Mouse (Mus musculus) lung, postnatal 0 days (tissue): ENCODE results near the gene Tmem203. TPM values are rescaled to one million over a fixed set of nuclear protein-coding genes. Genes with fewer than 3 reads are reported as not detected.

Source experiments
- ATAC-seq: fragments of 200-750 bp; cut with Nextera tagmentation; 2 replicates; pipeline ENCODE4 v1.8.0; 2017; ENCODE audit warnings: moderate library complexity
- DNase-seq: peaks from one replicate; pipeline ENCODE4 v3.0.0-alpha.2; 2016; ENCODE audit warnings: low spot score
- H3K27ac ChIP-seq: fragments of 300-500 bp; sonication (generic); 2 replicates; pipeline ENCODE4 v1.5.1; 2014; ENCODE audit warnings: antibody characterized with exemption, mild to moderate bottlenecking, low read length, mixed read lengths
- H3K27me3 ChIP-seq: fragments of 300-500 bp; sonication (generic); replicated peaks from 2 replicates; pipeline ENCODE4 v1.6.1; 2014; ENCODE audit warnings: low read length, mixed read lengths; ENCODE audit not compliant: insufficient read depth
- H3K36me3 ChIP-seq: fragments of 300-500 bp; sonication (generic); 2 replicates; pipeline ENCODE4 v1.6.1; 2014; ENCODE audit warnings: low read length, mixed read lengths; ENCODE audit not compliant: insufficient read depth
- H3K4me1 ChIP-seq: fragments of 300-500 bp; sonication (generic); 2 replicates; pipeline ENCODE4 v1.6.1; 2014; ENCODE audit warnings: antibody characterized with exemption, low read depth, low read length, mixed read lengths; ENCODE audit not compliant: insufficient read depth
- H3K4me2 ChIP-seq: fragments of 300-500 bp; sonication (generic); replicated peaks from 2 replicates; pipeline ENCODE4 v1.6.1; 2014; ENCODE audit warnings: low read depth, mild to moderate bottlenecking, low read length, moderate library complexity, mixed read lengths
- H3K4me3 ChIP-seq: fragments of 300-500 bp; sonication (generic); 2 replicates; pipeline ENCODE4 v1.5.1; 2014; ENCODE audit warnings: low read depth, low read length
- H3K9ac ChIP-seq: fragments of 300-500 bp; sonication (generic); replicated peaks from 2 replicates; pipeline ENCODE4 v1.6.1; 2014; ENCODE audit warnings: low read depth, mild to moderate bottlenecking
- H3K9me3 ChIP-seq: fragments of 300-500 bp; sonication (generic); 2 replicates; pipeline ENCODE4 v1.6.1; 2016; ENCODE audit warnings: low read length, mixed read lengths
- CTCF ChIP-seq: IDR thresholded peaks from 2 replicates; pipeline ENCODE4 v1.5.1; 2016; ENCODE audit warnings: antibody characterized with exemption, mild to moderate bottlenecking
- EP300 ChIP-seq: IDR thresholded peaks from 2 replicates; pipeline ENCODE4 v1.6.1; 2016; ENCODE audit warnings: antibody characterized with exemption, mild to moderate bottlenecking, control low read depth
- WGBS: fragments of 180-500 bp; shearing (Covaris S2); extraction: QIAGEN DNeasy Blood & Tissue Kit; methylation state at CpG from one replicate; pipeline ENCODE4 v1.1.7; 2014; 5-methylcytosine and 5-hydroxymethylcytosine counted together
- polyA plus RNA-seq: library from polyadenylated mRNA; unstranded; fragments of >200 nt; fragmentation: Nextera tagmentation; extraction: Ambion mirVana; gene quantifications from 2 replicates; pipeline ENCODE4 v1.2.1, GENCODE M21; 2015

Tmem203 gene
- polyA plus RNA-seq = 43.2 and 44.9 TPM in 2 replicates

DNA sequence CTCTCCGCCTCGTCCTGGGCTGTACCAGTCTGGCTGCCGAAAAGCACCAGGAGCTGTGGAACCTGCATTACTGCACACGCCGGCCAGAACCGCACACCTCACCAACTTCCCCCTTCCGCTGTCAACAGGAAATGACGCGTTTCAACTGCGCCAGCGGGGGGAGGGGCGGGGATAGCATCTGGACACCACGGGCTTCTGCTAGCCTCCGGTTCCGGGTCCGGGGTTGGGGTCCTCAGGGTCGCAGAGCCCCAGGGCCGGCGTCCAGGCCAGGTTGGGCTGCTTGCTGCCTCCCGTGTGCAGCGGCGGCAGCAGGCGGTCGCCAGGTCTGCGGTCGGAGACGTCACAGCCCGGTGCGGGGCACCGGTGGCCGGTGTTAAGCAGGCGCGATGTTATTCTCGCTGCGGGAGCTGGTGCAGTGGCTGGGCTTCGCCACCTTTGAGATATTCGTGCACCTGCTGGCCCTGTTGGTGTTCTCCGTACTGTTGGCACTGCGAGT lies at the start of gene Tmem203:
Gene Tmem203, plus strand, starts transcription at position 156 of the 496 bp plus-strand sequence.
- Histone ChIP-seq H3K9ac (peak within 1 kb of the TSS; percentile 90), H3K27ac (peak within 1 kb of the TSS; percentile 84), H3K9me3 (no peaks in the 10 kb centered on the region), H3K4me3 (peak within 1 kb of the TSS; percentile 98), H3K36me3 (peaks cover 4% of the 10 kb centered on the region), H3K4me2 (peak within 1 kb of the TSS; percentile 84), H3K27me3 (no peaks in the 10 kb centered on the region), H3K4me1 (peaks cover 11% of the 10 kb centered on the region)
- WGBS = under 1% methylated on average over 39 of the region's 39 CpGs
- DNase-seq (peak; percentile 95), ATAC-seq (peak; percentile 95)
- TF ChIP-seq CTCF (no peak), EP300 (peak; percentile 62)

DNA sequence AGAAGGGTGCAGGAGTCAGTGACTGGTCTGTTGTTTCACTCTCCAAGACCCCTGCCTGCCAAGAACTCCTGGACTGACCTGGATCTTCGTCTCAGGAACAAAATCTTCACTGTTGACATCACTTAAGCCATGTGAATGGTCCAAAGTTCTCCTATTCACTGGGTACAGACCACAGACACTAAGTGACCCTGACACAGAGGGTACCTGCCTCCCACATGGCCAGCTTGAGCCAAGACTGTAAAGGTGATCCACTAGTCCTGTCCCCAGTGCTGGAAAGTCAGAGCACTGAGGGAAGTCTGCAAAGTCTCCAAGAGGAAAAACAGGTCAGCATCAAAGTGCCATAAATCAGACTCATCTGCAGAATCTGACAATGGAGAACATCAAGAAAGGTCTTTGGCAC lies 47.6 kb upstream of the Tmem203 start:
- H3K27me3 ChIP-seq = no peaks in the 10 kb centered on the region
- H3K9ac ChIP-seq = no peak overlapping the region
- no peak overlapping the region for H3K4me2 ChIP-seq
- peaks cover 6% of the 10 kb centered on the region; the same call in 1 of the 2 replicates for H3K4me1 ChIP-seq
- H3K27ac ChIP-seq = no peak overlapping the region
- ATAC-seq = no peak
- no peak overlapping the region for H3K4me3 ChIP-seq
- TF ChIP-seq CTCF (no peak), EP300 (no peak)
- DNase-seq = no peak
- H3K9me3 ChIP-seq = no peaks in the 10 kb centered on the region
- H3K36me3 ChIP-seq = peaks cover 13% of the 10 kb centered on the region
- WGBS = 85% methylated on average over 1 of the region's 1 CpGs

DNA sequence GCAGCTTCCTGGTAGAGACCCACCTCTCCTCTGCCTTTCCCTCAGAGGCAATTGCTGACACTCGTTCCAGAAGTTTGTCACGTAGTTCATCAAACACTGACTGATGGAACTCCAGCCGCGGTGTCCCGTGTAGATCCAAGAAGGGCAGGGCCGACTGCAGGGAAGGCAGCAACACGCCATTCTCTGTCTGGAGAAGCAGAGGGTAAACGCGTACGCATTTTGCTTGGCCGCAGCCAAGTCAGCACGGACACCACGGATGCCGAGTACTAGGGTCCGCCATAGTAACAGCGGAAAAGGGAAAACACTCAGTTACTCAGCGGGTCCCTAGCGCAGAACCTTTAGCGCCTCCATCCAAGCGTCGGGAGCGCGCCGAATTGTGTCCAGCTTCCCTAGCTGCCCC lies 44.6 kb upstream of the Tmem203 start:
- DNase-seq = no peak
- under 1% methylated on average over 23 of the region's 24 CpGs for WGBS
- no peaks in the 10 kb centered on the region; the same call in none of the 2 replicates for H3K36me3 ChIP-seq

DNA sequence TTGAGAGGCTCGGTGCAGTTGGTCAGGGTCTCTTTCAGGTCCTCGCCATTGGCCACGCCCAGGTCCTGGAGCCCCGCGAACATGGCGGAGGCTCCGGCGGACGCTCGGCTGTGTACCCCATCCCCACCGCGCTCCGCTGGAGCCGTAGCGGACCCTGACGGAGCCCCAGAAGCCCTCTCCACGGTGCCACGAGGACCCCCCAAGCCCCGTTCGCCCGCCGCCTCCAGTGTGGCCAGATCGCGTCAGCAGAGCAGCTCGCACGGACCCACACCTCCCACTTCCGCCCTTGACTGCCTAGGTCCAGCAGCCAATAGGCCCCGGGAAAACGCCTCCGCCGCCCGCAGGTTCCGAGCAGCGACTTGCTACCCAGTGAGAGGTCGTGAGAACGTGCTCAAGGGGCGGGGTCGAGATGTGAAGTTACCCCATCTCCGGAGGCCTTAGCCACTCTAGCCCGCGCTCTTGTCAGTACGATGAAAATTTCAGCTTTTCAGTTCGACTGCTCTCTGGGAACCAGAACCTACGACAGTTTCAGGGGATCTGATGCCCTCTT lies 44.0 kb upstream of the Tmem203 start, which contains the start of gene Nelfb:
Gene Nelfb, minus strand, starts transcription at position 369 of the 550 bp plus-strand sequence.
- peak; percentile 96 for DNase-seq
- under 1% methylated on average over 43 of the region's 44 CpGs for WGBS

More for the DNA sequence above, 44.6 kb upstream of the Tmem203 start:
- H3K9me3 ChIP-seq = no peaks in the 10 kb centered on the region
- peak overlapping the region; percentile 86 for H3K4me2 ChIP-seq
- peak overlapping the region; percentile 88 for H3K27ac ChIP-seq
- ATAC-seq = peak; percentile 6
- peak overlapping the region; percentile 92 for H3K4me3 ChIP-seq
- H3K9ac ChIP-seq = peak overlapping the region; percentile 89
- TF ChIP-seq CTCF = no peak
- no peak for TF ChIP-seq EP300
- H3K4me1 ChIP-seq = peaks cover 6% of the 10 kb centered on the region; the same call in 1 of the 2 replicates
- H3K27me3 ChIP-seq = no peaks in the 10 kb centered on the region

DNA sequence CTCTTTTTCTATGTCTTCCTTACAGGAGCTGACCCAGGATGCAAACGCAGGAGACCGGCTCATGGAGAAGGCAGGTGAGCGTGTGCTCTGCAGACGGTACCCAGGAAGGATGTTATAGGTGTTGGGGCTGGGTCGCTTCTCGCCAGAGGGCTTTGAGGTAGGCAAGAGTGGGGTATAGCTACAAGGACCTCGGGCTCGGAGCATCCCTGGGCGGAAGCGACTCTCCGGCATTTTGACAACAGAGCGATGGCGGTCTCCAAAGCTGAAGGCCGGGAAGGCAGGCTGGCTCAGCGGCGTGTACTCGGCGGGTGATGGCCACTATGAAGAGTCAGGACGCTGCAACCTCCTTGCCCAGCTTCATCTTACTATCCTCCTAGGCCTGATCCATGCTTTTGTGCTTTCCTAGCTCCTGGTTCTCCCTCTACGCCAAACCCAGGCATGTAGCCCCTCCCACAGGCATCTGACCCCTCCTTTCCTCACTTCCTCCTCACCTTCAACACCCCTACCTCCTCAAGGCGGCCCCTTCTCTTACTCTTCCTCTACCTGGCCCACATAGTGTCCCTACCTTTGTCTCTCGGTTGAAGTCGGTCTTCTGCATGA lies 41.9 kb upstream of the Tmem203 start:
- DNase-seq = no peak
- 61% methylated on average over 21 of the region's 23 CpGs for WGBS
- TF ChIP-seq EP300 (no peak), CTCF (no peak)
- Histone ChIP-seq H3K4me2 (no peak overlapping the region), H3K4me1 (peaks cover 6% of the 10 kb centered on the region; the same call in 1 of the 2 replicates), H3K9ac (no peak overlapping the region), H3K9me3 (no peaks in the 10 kb centered on the region), H3K27me3 (no peaks in the 10 kb centered on the region), H3K36me3 (no peaks in the 10 kb centered on the region), H3K27ac (no peak overlapping the region), H3K4me3 (no peak overlapping the region)
- no peak for ATAC-seq

More for the DNA sequence above, 44.0 kb upstream of the Tmem203 start, which contains the start of gene Nelfb:
- peaks cover 6% of the 10 kb centered on the region; the same call in 1 of the 2 replicates for H3K4me1 ChIP-seq
- no peak; the same call in 1 of the 2 replicates for TF ChIP-seq CTCF
- TF ChIP-seq EP300 = no peak
- peak within 1 kb of the TSS; percentile 86 for H3K4me2 ChIP-seq
- H3K27ac ChIP-seq = peak within 1 kb of the TSS; percentile 88
- H3K9ac ChIP-seq = peak within 1 kb of the TSS; percentile 89
- ATAC-seq = peak; percentile 97
- no peaks in the 10 kb centered on the region for H3K36me3 ChIP-seq
- H3K9me3 ChIP-seq = no peaks in the 10 kb centered on the region
- peak within 1 kb of the TSS; percentile 92 for H3K4me3 ChIP-seq
- H3K27me3 ChIP-seq = no peaks in the 10 kb centered on the region

DNA sequence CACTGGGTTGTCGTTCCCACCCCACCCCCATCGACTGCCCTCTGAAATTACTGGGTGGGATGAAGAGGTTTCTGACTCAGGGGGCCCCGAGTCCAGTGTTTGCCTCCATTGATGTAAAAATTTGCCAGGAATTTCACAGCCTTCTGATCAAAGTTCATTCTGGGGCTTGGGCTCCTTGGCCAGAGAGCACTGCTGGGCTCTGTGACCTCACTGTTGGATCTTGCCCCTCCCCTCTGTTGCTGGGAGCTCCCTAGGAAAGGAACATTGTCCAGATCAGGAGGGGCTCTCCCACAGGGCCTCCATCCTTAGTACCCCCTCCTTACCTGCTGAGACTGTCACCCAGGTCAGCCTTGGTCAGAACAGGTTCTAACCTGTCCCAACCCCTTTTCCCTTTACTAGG lies 40.8 kb upstream of the Tmem203 start, which contains the start of gene Stpg3:
Gene Stpg3, minus strand, starts transcription at position 194 of the 400 bp plus-strand sequence.
- 53% methylated on average over 3 of the region's 3 CpGs for WGBS
- no peak for ATAC-seq

More for the DNA sequence above, 40.8 kb upstream of the Tmem203 start, which contains the start of gene Stpg3:
- H3K4me1 ChIP-seq = peaks cover 6% of the 10 kb centered on the region; the same call in 1 of the 2 replicates
- DNase-seq = no peak
- no peaks in the 10 kb centered on the region for H3K9me3 ChIP-seq
- no peak for TF ChIP-seq EP300
- no peak for TF ChIP-seq CTCF
- no peak within 1 kb of the TSS for H3K4me3 ChIP-seq
- no peaks in the 10 kb centered on the region for H3K36me3 ChIP-seq
- H3K4me2 ChIP-seq = no peak within 1 kb of the TSS
- H3K9ac ChIP-seq = no peak within 1 kb of the TSS
- no peak within 1 kb of the TSS for H3K27ac ChIP-seq
- H3K27me3 ChIP-seq = no peaks in the 10 kb centered on the region
